Comparison of ENCODE assay signal across 23 mouse cellular contexts in the genomic region with DNA sequence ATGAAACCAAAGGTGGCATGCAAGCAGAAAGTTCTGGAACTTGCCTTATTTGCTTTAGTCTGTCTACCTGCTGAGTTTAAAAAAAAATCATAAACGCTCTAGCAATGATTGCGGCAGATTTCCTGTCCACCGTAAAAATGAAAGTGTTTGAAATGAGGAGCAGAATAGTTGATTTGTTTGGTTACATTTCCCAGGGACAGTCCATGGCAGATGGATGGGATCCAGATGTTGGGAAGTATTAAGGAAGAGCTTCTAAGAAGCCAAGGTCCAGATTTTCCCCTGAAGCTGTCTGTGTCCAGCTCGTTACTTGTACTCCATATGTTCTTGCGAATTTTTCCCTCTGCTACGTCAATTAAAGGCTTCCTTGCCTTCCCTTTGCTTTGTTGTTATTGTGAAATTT.
A peak's percentile ranks its signal among the peaks of the same experiment; 100 is the strongest.
DNase-seq lines count a peak whose midpoint lies in the region; ATAC-seq and TF ChIP-seq lines count a peak whose summit lies in the region.
"Had no signal": no experiment of that assay in that cellular context is flagged by ENCODE, and none has a peak within 500 bp of the region (broad histone marks: within the 10 kb centered on the region; RNA-seq: fewer than 3 reads in every experiment).

No protein-coding gene starts in this region.

- no peaks in the 10 kb centered on the region for H3K9me3 ChIP-seq in embryonic facial prominence, embryonic 11.5 days (replicated peaks; ENCODE audit: control insufficient read depth, low read length)
- no peaks in the 10 kb centered on the region for H3K9me3 ChIP-seq in embryonic facial prominence, embryonic 10.5 days
- no peaks in the 10 kb centered on the region for H3K9me3 ChIP-seq in stomach, embryonic 14.5 days (ENCODE audit: control insufficient read depth, low read depth, low read length)
- H3K9me3 ChIP-seq in stomach, postnatal 0 days (ENCODE audit: control insufficient read depth, low read length) = no peaks in the 10 kb centered on the region
- H3K9me3 ChIP-seq: heart, embryonic 10.5 days; midbrain, embryonic 13.5 days; neural tube, embryonic 12.5 days; stomach, embryonic 15.5 days had no signal

- DNase-seq in embryonic facial prominence, embryonic 11.5 days (ENCODE audit: low spot score) = peak; percentile 40
- no peak for DNase-seq in embryonic facial prominence, embryonic 10.5 days (ENCODE audit: low spot score)
- DNase-seq in kidney, postnatal 10 days = peak; percentile 16
- DNase-seq in kidney, postnatal 14 days = no peak
- DNase-seq in stomach, postnatal 0 days (ENCODE audit: low spot score) = no peak
- DNase-seq in retina, postnatal 1 day = no peak
- no peak for DNase-seq in right cerebral cortex, postnatal 10 days (ENCODE audit: low spot score in 2 of 2)
- DNase-seq: adrenal gland, postnatal 14 days; cerebellum, adult 9-11 months; gastrocnemius, postnatal 25 days; kidney, adult 11 months; lung, adult 18-20 months; right cerebral cortex, postnatal 14 days; spleen, adult 18-20 months had no signal

- no peak overlapping the region for H3K27ac ChIP-seq in embryonic facial prominence, embryonic 11.5 days (replicated peaks; ENCODE audit: low read depth, low read length)
- H3K27ac ChIP-seq in embryonic facial prominence, embryonic 10.5 days (replicated peaks) = no peak overlapping the region
- 0 out of 2 replicates have a peak overlapping the region, but pooled peaks have one; percentile 12 for H3K27ac ChIP-seq in stomach, embryonic 14.5 days (ENCODE audit: low read length)
- no peak overlapping the region for H3K27ac ChIP-seq in stomach, postnatal 0 days (replicated peaks)
- H3K27ac ChIP-seq: heart, embryonic 10.5 days; midbrain, embryonic 13.5 days; neural tube, embryonic 12.5 days; stomach, embryonic 15.5 days had no signal

- no peak for TF ChIP-seq EP300 in stomach, postnatal 0 days (optimal IDR thresholded peaks at IDR 0.05)

- H3K9ac ChIP-seq in embryonic facial prominence, embryonic 11.5 days (replicated peaks; ENCODE audit: low read length) = no peak overlapping the region
- no peak overlapping the region for H3K9ac ChIP-seq in stomach, embryonic 14.5 days (replicated peaks; ENCODE audit: low read depth, low read length)
- no peak overlapping the region for H3K9ac ChIP-seq in stomach, postnatal 0 days (ENCODE audit: low read length)
- H3K9ac ChIP-seq: midbrain, embryonic 13.5 days; neural tube, embryonic 12.5 days; stomach, embryonic 15.5 days had no signal

- no peak overlapping the region for H3K4me2 ChIP-seq in embryonic facial prominence, embryonic 11.5 days (ENCODE audit: low read depth, low read length)
- H3K4me2 ChIP-seq in stomach, embryonic 14.5 days (replicated peaks; ENCODE audit: low read depth, low read length) = no peak overlapping the region
- no peak overlapping the region; the same call in 1 of the 2 replicates for H3K4me2 ChIP-seq in stomach, postnatal 0 days (replicated peaks; ENCODE audit: low read depth)
- H3K4me2 ChIP-seq: midbrain, embryonic 13.5 days; neural tube, embryonic 12.5 days; stomach, embryonic 15.5 days had no signal

- 30% methylated on average over 6 of the region's 6 CpGs for WGBS in embryonic facial prominence, embryonic 11.5 days
- 46% methylated on average over 6 of the region's 6 CpGs for WGBS in embryonic facial prominence, embryonic 10.5 days
- WGBS in stomach, embryonic 14.5 days = 46% methylated on average over 6 of the region's 6 CpGs
- WGBS in stomach, postnatal 0 days = 62% methylated on average over 6 of the region's 6 CpGs

- H3K36me3 ChIP-seq in embryonic facial prominence, embryonic 11.5 days (replicated peaks; ENCODE audit: control insufficient read depth, insufficient read depth, low read depth, low read length) = no peaks in the 10 kb centered on the region
- H3K36me3 ChIP-seq in embryonic facial prominence, embryonic 10.5 days (replicated peaks) = no peaks in the 10 kb centered on the region
- H3K36me3 ChIP-seq in stomach, embryonic 14.5 days (ENCODE audit: control insufficient read depth, insufficient read depth, low read length) = no peaks in the 10 kb centered on the region
- H3K36me3 ChIP-seq in stomach, postnatal 0 days (ENCODE audit: control insufficient read depth, insufficient read depth, low read length) = no peaks in the 10 kb centered on the region
- H3K36me3 ChIP-seq: heart, embryonic 10.5 days; midbrain, embryonic 13.5 days; neural tube, embryonic 12.5 days; stomach, embryonic 15.5 days had no signal

- H3K4me3 ChIP-seq in embryonic facial prominence, embryonic 11.5 days (ENCODE audit: low read depth, low read length) = no peak overlapping the region
- no peak overlapping the region for H3K4me3 ChIP-seq in embryonic facial prominence, embryonic 10.5 days
- H3K4me3 ChIP-seq in stomach, embryonic 14.5 days (ENCODE audit: low read depth, low read length) = no peak overlapping the region
- H3K4me3 ChIP-seq in stomach, postnatal 0 days (ENCODE audit: low read depth, low read length) = no peak overlapping the region
- H3K4me3 ChIP-seq: heart, embryonic 10.5 days; midbrain, embryonic 13.5 days; neural tube, embryonic 12.5 days; stomach, embryonic 15.5 days had no signal

- no peaks in the 10 kb centered on the region for H3K4me1 ChIP-seq in embryonic facial prominence, embryonic 11.5 days (ENCODE audit: control insufficient read depth, insufficient read depth, low read length)
- H3K4me1 ChIP-seq in embryonic facial prominence, embryonic 10.5 days = peaks cover 29% of the 10 kb centered on the region
- H3K4me1 ChIP-seq in stomach, embryonic 14.5 days (ENCODE audit: control insufficient read depth, insufficient read depth, low read length) = no peaks in the 10 kb centered on the region
- H3K4me1 ChIP-seq in stomach, postnatal 0 days (replicated peaks; ENCODE audit: control insufficient read depth, insufficient read depth) = no peaks in the 10 kb centered on the region
- H3K4me1 ChIP-seq: stomach, embryonic 15.5 days had no signal

- H3K27me3 ChIP-seq in embryonic facial prominence, embryonic 11.5 days (ENCODE audit: control insufficient read depth, insufficient read depth, low read length) = no peaks in the 10 kb centered on the region
- 0 out of 2 replicates have a peak, but pooled peaks cover 5% of the 10 kb centered on the region for H3K27me3 ChIP-seq in embryonic facial prominence, embryonic 10.5 days (replicated peaks; ENCODE audit: low read depth, poor library complexity, severe bottlenecking)
- H3K27me3 ChIP-seq in stomach, embryonic 14.5 days (ENCODE audit: control insufficient read depth, insufficient read depth, low read length) = no peaks in the 10 kb centered on the region
- no peaks in the 10 kb centered on the region for H3K27me3 ChIP-seq in stomach, postnatal 0 days (ENCODE audit: control insufficient read depth, insufficient read depth, low read length)
- H3K27me3 ChIP-seq: neural tube, embryonic 12.5 days; stomach, embryonic 15.5 days had no signal

- TF ChIP-seq CTCF in stomach, postnatal 0 days (IDR thresholded peaks at IDR 0.05; ENCODE audit: low read depth) = no peak

- ATAC-seq in embryonic facial prominence, embryonic 11.5 days (replicated peaks; ENCODE audit: insufficient number of reproducible peaks, low FRiP score, low TSS enrichment, low read depth) = no peak
- ATAC-seq in stomach, embryonic 14.5 days (ENCODE audit: insufficient number of reproducible peaks, insufficient read depth, low FRiP score, low read depth) = no peak
- no peak for ATAC-seq in stomach, postnatal 0 days (ENCODE audit: low FRiP score, low TSS enrichment)
- ATAC-seq: activated CD4-positive, CD25-positive, alpha-beta regulatory T cell, adult 4 months; CD4-positive, CD25-positive, alpha-beta regulatory T cell, adult 4 months; forebrain, embryonic 14.5 days; hindbrain, embryonic 16.5 days; midbrain, embryonic 13.5 days had no signal

Comparison
In these comparisons a context has a peak if more than half of its experiments do, and no peak if none do; other contexts are left out.
1. DNase-seq: peak in embryonic facial prominence, embryonic 11.5 days (single experiment) and kidney, postnatal 10 days (single experiment); none in embryonic facial prominence, embryonic 10.5 days (single experiment), kidney, postnatal 14 days (single experiment), stomach, postnatal 0 days (single experiment), retina, postnatal 1 day (single experiment) and right cerebral cortex, postnatal 10 days (0 of 2).